Mouse (Mus musculus) gastrocnemius, postnatal 10 days (tissue): ENCODE data around the gene Plbd1. TPM values are rescaled to one million over a fixed set of nuclear protein-coding genes. Genes with fewer than 3 reads are reported as not detected.

Experiments
- total RNA-seq, 2 experiments: library from RNA; stranded (reverse); gene quantifications; 2 replicates each; pipeline ENCODE4 v1.2.3; 2021

Gene Plbd1
- total RNA-seq, 2 experiments from 2014 or later: 15.4 to 16.4 TPM

Other genes starting within 250 kb of the Plbd1 start
- not detected for gene E330021D16Rik, start 246.4 kb downstream of the Plbd1 start, total RNA-seq
- 10 to 100 TPM; 51.8 to 80.1 TPM for gene Atf7ip, start 155.8 kb downstream of the Plbd1 start, total RNA-seq
- gene Gucy2c, start 119.8 kb upstream of the Plbd1 start, total RNA-seq: not detected
- 10 to 100 TPM; 19.9 to 21.8 TPM for gene Hist4h4, start 142.5 kb upstream of the Plbd1 start, total RNA-seq
- 10 to 100 TPM; 16.3 to 17.6 TPM for gene H2afj, start 146.3 kb upstream of the Plbd1 start, total RNA-seq
- under 1 TPM; 0.38 to 0.65 TPM for gene BC049715, start 165.7 kb upstream of the Plbd1 start, total RNA-seq
- gene Wbp11, start 166.3 kb upstream of the Plbd1 start, total RNA-seq: 10 to 100 TPM; 64.9 to 69.1 TPM
- 1 to 10 TPM in 1 of 2 experiments, under 1 TPM in 1; 0.77 to 1.7 TPM for gene Smco3, start 173.5 kb upstream of the Plbd1 start, total RNA-seq
- under 1 TPM; 0.72 to 0.75 TPM for gene Art4, start 195.8 kb upstream of the Plbd1 start, total RNA-seq
- 100 to 1,000 TPM; 112 to 171 TPM for gene Mgp, start 213.9 kb upstream of the Plbd1 start, total RNA-seq